Mouse (Mus musculus): ENCODE results near the gene Shc4. TPM values are rescaled to one million over a fixed set of nuclear protein-coding genes. Genes with fewer than 3 reads are reported as not detected.

Gene Shc4
- total and polyA plus RNA-seq, 2 experiments from 2014 or later: 0.44 to 4.4 TPM

DNA sequence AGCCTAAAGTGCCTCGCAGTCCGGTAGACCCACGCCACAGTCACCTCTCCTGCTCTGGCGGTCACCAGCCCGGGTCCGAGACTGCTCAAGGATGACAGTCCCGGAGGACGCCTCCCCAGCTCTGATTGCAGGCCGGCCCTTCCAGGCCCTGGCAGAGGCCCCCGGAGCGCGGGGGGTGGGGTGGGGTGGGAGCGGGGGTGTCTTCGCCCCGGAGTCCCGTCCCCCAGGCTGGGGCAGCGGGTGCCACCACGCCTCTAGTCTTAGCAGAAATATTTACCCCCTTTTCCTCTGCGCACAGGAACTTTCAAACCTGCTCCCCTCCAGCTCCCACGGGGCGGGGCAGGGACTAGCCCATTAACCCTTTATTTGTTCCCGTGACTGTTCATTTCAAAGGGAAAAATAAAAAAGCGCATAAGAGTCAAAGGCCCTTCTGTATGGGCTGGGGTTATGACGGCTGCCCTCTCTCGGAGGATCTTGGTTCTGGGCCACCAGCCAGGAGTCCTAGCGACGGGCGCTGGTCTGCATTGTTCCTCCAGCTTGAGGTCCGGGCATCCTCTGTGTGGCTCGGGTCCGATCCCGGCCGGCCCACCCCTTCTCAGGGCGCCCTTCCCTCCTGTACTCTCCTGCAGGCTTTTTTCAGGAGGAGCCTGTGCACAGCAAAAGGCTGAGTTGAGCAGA is 401 bp downstream of the Shc4 start:
- H3K4me3 ChIP-seq (ENCODE audit: low read depth, low read length): peak overlapping the region; percentile 51
- H3K36me3 ChIP-seq (replicated peaks; ENCODE audit: control insufficient read depth, insufficient read depth, low read length): no peaks in the 10 kb centered on the region
- H3K4me1 ChIP-seq (ENCODE audit: control insufficient read depth, insufficient read depth): peaks cover 6% of the 10 kb centered on the region; the same call in 1 of the 2 replicates
- DNase-seq (ENCODE audit: low spot score): peak; percentile 34
- peaks cover 40% of the 10 kb centered on the region for H3K27me3 ChIP-seq (ENCODE audit: control insufficient read depth, insufficient read depth, low read length)
- no peaks in the 10 kb centered on the region for H3K9me3 ChIP-seq (replicated peaks; ENCODE audit: control insufficient read depth, low read length)
- peak overlapping the region; percentile 15 for H3K9ac ChIP-seq (replicated peaks; ENCODE audit: low read depth, low read length)
- WGBS: under 1% methylated on average over 34 of the region's 34 CpGs
- ATAC-seq (ENCODE audit: insufficient read depth, low read depth): peak; percentile 49; the same call in 1 of the 2 replicates
- TF ChIP-seq CTCF (IDR thresholded peaks at IDR 0.05; ENCODE audit: low read depth) (peak; percentile 31; the same call in 1 of the 2 replicates), EP300 (IDR thresholded peaks at IDR 0.05; ENCODE audit: low read depth) (no peak)
- H3K4me2 ChIP-seq (ENCODE audit: low read depth, low read length): peak overlapping the region; percentile 91
- H3K27ac ChIP-seq (ENCODE audit: low read depth): no peak overlapping the region

DNA sequence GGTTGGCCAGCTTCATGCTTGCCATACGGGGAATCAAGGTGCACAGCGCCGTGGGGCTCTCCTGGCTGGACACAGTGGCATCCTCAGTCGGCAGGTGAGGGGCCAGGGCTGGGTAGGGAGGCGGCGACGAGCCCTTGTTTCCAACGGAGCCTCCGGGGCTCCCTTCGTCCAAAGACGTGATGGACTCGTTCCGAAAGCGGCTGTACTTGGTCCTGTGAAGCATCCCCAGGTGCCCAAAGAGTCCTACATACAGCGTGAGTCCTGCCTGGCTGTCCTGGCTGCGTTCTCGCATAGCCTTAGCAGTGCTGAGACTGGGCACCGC is 901 bp downstream of the Shc4 start:
- 5% methylated on average over 18 of the region's 18 CpGs for WGBS
- Histone ChIP-seq H3K4me3 (ENCODE audit: low read depth, low read length) (peak overlapping the region; percentile 51), H3K4me1 (ENCODE audit: control insufficient read depth, insufficient read depth) (peaks cover 6% of the 10 kb centered on the region; the same call in 1 of the 2 replicates), H3K36me3 (replicated peaks; ENCODE audit: control insufficient read depth, insufficient read depth, low read length) (no peaks in the 10 kb centered on the region), H3K27ac (ENCODE audit: low read depth) (no peak overlapping the region), H3K4me2 (ENCODE audit: low read depth, low read length) (peak overlapping the region; percentile 91), H3K9me3 (replicated peaks; ENCODE audit: control insufficient read depth, low read length) (no peaks in the 10 kb centered on the region), H3K9ac (replicated peaks; ENCODE audit: low read depth, low read length) (no peak overlapping the region; the same call in 1 of the 2 replicates), H3K27me3 (ENCODE audit: control insufficient read depth, insufficient read depth, low read length) (peaks cover 40% of the 10 kb centered on the region)
- DNase-seq (ENCODE audit: low spot score): no peak
- TF ChIP-seq EP300 (IDR thresholded peaks at IDR 0.05; ENCODE audit: low read depth) (no peak), CTCF (IDR thresholded peaks at IDR 0.05; ENCODE audit: low read depth) (no peak)
- ATAC-seq (ENCODE audit: insufficient read depth, low read depth): no peak

DNA sequence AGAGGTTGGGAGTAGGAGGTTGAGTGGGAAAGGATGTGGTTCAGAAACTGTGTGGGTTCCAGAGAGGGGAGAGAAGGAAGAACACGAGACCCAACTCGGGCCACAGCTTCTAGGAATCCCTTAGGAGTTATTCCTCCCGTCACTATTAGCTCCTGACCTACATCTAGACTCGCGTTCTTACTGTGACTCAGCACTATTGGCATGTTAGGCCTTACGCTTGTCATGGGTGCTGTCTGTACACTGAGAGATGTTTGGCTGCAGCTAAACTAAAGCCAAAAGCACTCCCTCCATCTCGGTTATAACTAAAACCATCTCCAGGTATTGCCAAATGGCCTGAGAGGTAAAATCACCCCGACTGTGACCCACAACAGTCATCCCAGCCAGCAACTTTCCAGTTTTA is 7.3 kb downstream of the Shc4 start:
- Histone ChIP-seq H3K27ac (ENCODE audit: low read depth) (no peak overlapping the region), H3K9me3 (replicated peaks; ENCODE audit: control insufficient read depth, low read length) (no peaks in the 10 kb centered on the region), H3K4me2 (ENCODE audit: low read depth, low read length) (no peak overlapping the region), H3K9ac (replicated peaks; ENCODE audit: low read depth, low read length) (no peak overlapping the region), H3K4me1 (ENCODE audit: control insufficient read depth, insufficient read depth) (no peaks in the 10 kb centered on the region), H3K36me3 (replicated peaks; ENCODE audit: control insufficient read depth, insufficient read depth, low read length) (no peaks in the 10 kb centered on the region), H3K4me3 (ENCODE audit: low read depth, low read length) (no peak overlapping the region), H3K27me3 (ENCODE audit: control insufficient read depth, insufficient read depth, low read length) (peaks cover 12% of the 10 kb centered on the region)
- DNase-seq (ENCODE audit: low spot score) (no peak), ATAC-seq (ENCODE audit: insufficient read depth, low read depth) (no peak)
- 72% methylated on average over 8 of the region's 8 CpGs for WGBS
- TF ChIP-seq EP300 (IDR thresholded peaks at IDR 0.05; ENCODE audit: low read depth) (no peak), CTCF (IDR thresholded peaks at IDR 0.05; ENCODE audit: low read depth) (no peak)

GRCm38 (mm10) chr2:125706510-125706921 is 17.4 kb downstream of the Shc4 start:
- Histone ChIP-seq H3K4me3 (ENCODE audit: low read depth, low read length) (no peak overlapping the region), H3K4me2 (ENCODE audit: low read depth, low read length) (no peak overlapping the region), H3K36me3 (replicated peaks; ENCODE audit: control insufficient read depth, insufficient read depth, low read length) (no peaks in the 10 kb centered on the region), H3K4me1 (ENCODE audit: control insufficient read depth, insufficient read depth) (no peaks in the 10 kb centered on the region; the same call in 1 of the 2 replicates), H3K27ac (ENCODE audit: low read depth) (no peak overlapping the region), H3K9ac (replicated peaks; ENCODE audit: low read depth, low read length) (no peak overlapping the region), H3K27me3 (ENCODE audit: control insufficient read depth, insufficient read depth, low read length) (no peaks in the 10 kb centered on the region), H3K9me3 (replicated peaks; ENCODE audit: control insufficient read depth, low read length) (no peaks in the 10 kb centered on the region)
- 48% methylated on average over 5 of the region's 5 CpGs for WGBS
- DNase-seq (ENCODE audit: low spot score) (no peak), ATAC-seq (ENCODE audit: insufficient read depth, low read depth) (peak; percentile 41; the same call in 1 of the 2 replicates)
- TF ChIP-seq EP300 (IDR thresholded peaks at IDR 0.05; ENCODE audit: low read depth) (no peak), CTCF (IDR thresholded peaks at IDR 0.05; ENCODE audit: low read depth) (no peak)

DNA sequence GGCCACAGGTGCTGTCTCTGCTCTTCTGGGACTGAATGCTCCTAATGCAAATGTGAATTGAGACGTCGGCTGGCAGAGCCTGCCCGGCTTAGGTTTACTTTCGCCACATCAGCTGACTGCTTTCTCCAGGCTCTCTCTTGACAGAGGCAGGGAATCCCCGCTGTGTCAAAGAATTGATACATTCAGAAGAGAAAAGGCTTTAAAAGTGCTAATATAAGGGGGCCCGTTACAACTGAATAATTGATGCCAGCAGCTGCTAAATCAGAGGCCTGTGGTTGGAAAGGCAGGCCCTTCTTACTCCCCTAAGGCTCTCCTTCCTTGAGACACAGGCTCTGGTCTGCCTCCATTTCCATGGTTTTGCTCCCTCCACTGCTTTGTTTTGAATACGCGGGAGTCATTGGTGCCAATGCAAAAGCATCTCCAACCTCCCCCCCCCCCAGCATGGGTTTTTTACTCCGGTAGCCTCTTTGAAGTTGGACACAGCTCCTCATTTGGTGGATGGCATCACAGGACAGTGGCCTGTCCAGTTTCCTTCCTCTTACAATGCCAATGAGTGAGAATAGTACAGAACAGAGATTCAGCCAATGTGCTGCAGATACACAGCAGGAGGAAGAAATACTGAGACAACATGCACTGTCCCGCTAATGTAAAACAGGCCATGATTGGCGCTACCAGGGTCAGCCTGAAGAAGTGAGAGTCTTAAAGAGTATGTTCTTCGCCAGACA is 18.9 kb downstream of the Shc4 start:
- DNase-seq (ENCODE audit: low spot score): no peak
- WGBS: 74% methylated on average over 12 of the region's 12 CpGs
- no peaks in the 10 kb centered on the region for H3K27me3 ChIP-seq (ENCODE audit: control insufficient read depth, insufficient read depth, low read length)
- no peaks in the 10 kb centered on the region for H3K36me3 ChIP-seq (replicated peaks; ENCODE audit: control insufficient read depth, insufficient read depth, low read length)
- no peak overlapping the region for H3K4me2 ChIP-seq (ENCODE audit: low read depth, low read length)
- TF ChIP-seq CTCF (IDR thresholded peaks at IDR 0.05; ENCODE audit: low read depth): no peak
- TF ChIP-seq EP300 (IDR thresholded peaks at IDR 0.05; ENCODE audit: low read depth): no peak
- H3K9me3 ChIP-seq (replicated peaks; ENCODE audit: control insufficient read depth, low read length): no peaks in the 10 kb centered on the region
- ATAC-seq (ENCODE audit: insufficient read depth, low read depth): no peak
- no peak overlapping the region for H3K4me3 ChIP-seq (ENCODE audit: low read depth, low read length)
- no peaks in the 10 kb centered on the region; the same call in 1 of the 2 replicates for H3K4me1 ChIP-seq (ENCODE audit: control insufficient read depth, insufficient read depth)
- H3K27ac ChIP-seq (ENCODE audit: low read depth): no peak overlapping the region
- H3K9ac ChIP-seq (replicated peaks; ENCODE audit: low read depth, low read length): no peak overlapping the region

Measured in heart, postnatal 0 days (tissue).